Mouse (Mus musculus): ENCODE measurements around the gene Klhl41. TPM values are rescaled to one million over a fixed set of nuclear protein-coding genes. Genes with fewer than 3 reads are reported as not detected.

Klhl41 gene
- total and polyA plus RNA-seq, 2 experiments from 2014 or later, result 0.10 TPM

GRCm38 (mm10) chr2:69712981-69713625 is 43.2 kb downstream of the Klhl41 start, which contains the start of gene Fastkd1:
Gene Fastkd1 (minus strand): TSS chr2:69713516.
- H3K27ac ChIP-seq (ENCODE audit: low read depth, low read length), result 0 out of 2 replicates have a peak within 1 kb of the TSS, but pooled peaks have one; percentile 21
- H3K27me3 ChIP-seq (ENCODE audit: insufficient read depth, low read length), result no peaks in the 10 kb centered on the region
- ATAC-seq (peak; percentile 100), DNase-seq (peak; percentile 88)
- 0 out of 2 replicates have a peak, but pooled peaks cover 5% of the 10 kb centered on the region for H3K4me1 ChIP-seq (ENCODE audit: insufficient read depth)
- no peak for TF ChIP-seq CTCF (IDR thresholded peaks at IDR 0.05; ENCODE audit: low read depth)
- H3K9me3 ChIP-seq (ENCODE audit: low read length), result no peaks in the 10 kb centered on the region
- H3K36me3 ChIP-seq (ENCODE audit: insufficient read depth), result no peaks in the 10 kb centered on the region
- WGBS, result 1% methylated on average over 39 of the region's 39 CpGs
- peak within 1 kb of the TSS; percentile 88 for H3K4me3 ChIP-seq (ENCODE audit: low read depth, low read length)
- peak within 1 kb of the TSS; percentile 84 for H3K4me2 ChIP-seq (ENCODE audit: low read depth)
- peak within 1 kb of the TSS; percentile 61 for H3K9ac ChIP-seq

- no peak; the same call in 1 of the 2 replicates for ATAC-seq
- no peaks in the 10 kb centered on the region for H3K27me3 ChIP-seq (ENCODE audit: insufficient read depth, low read length)
- H3K4me2 ChIP-seq (ENCODE audit: low read depth), result peak overlapping the region; percentile 84
- H3K4me3 ChIP-seq (ENCODE audit: low read depth, low read length), result peak overlapping the region; percentile 88
- no peak for TF ChIP-seq CTCF (IDR thresholded peaks at IDR 0.05; ENCODE audit: low read depth)
- H3K9ac ChIP-seq, result no peak overlapping the region
- DNase-seq, result no peak
- H3K9me3 ChIP-seq (ENCODE audit: low read length), result no peaks in the 10 kb centered on the region
- H3K36me3 ChIP-seq (ENCODE audit: insufficient read depth), result no peaks in the 10 kb centered on the region
- 31% methylated on average over 4 of the region's 4 CpGs for WGBS
- 0 out of 2 replicates have a peak, but pooled peaks cover 5% of the 10 kb centered on the region for H3K4me1 ChIP-seq (ENCODE audit: insufficient read depth)
- no peak overlapping the region for H3K27ac ChIP-seq (ENCODE audit: low read depth, low read length)
These were observed 43.7 kb downstream of the Klhl41 start for GRCm38 (mm10) chr2:69713626-69714014.

GRCm38 (mm10) chr2:69714126-69714525 is 44.2 kb downstream of the Klhl41 start:
- Histone ChIP-seq H3K27ac (ENCODE audit: low read depth, low read length) (no peak overlapping the region), H3K27me3 (ENCODE audit: insufficient read depth, low read length) (no peaks in the 10 kb centered on the region), H3K9ac (no peak overlapping the region), H3K36me3 (ENCODE audit: insufficient read depth) (no peaks in the 10 kb centered on the region), H3K9me3 (ENCODE audit: low read length) (no peaks in the 10 kb centered on the region), H3K4me1 (ENCODE audit: insufficient read depth) (0 out of 2 replicates have a peak, but pooled peaks cover 5% of the 10 kb centered on the region), H3K4me3 (ENCODE audit: low read depth, low read length) (no peak overlapping the region), H3K4me2 (ENCODE audit: low read depth) (no peak overlapping the region)
- ATAC-seq (no peak), DNase-seq (no peak)
- 80% methylated on average over 5 of the region's 5 CpGs for WGBS
- no peak for TF ChIP-seq CTCF (IDR thresholded peaks at IDR 0.05; ENCODE audit: low read depth)

GRCm38 (mm10) chr2:69716483-69716882 is 46.6 kb downstream of the Klhl41 start:
- no peak overlapping the region for H3K4me3 ChIP-seq (ENCODE audit: low read depth, low read length)
- no peaks in the 10 kb centered on the region for H3K36me3 ChIP-seq (ENCODE audit: insufficient read depth)
- WGBS, result 78% methylated on average over 3 of the region's 3 CpGs
- H3K27me3 ChIP-seq (ENCODE audit: insufficient read depth, low read length), result no peaks in the 10 kb centered on the region
- DNase-seq (no peak), ATAC-seq (no peak)
- TF ChIP-seq CTCF (IDR thresholded peaks at IDR 0.05; ENCODE audit: low read depth), result no peak
- H3K9ac ChIP-seq, result no peak overlapping the region
- H3K4me2 ChIP-seq (ENCODE audit: low read depth), result no peak overlapping the region
- 0 out of 2 replicates have a peak, but pooled peaks cover 5% of the 10 kb centered on the region for H3K4me1 ChIP-seq (ENCODE audit: insufficient read depth)
- H3K27ac ChIP-seq (ENCODE audit: low read depth, low read length), result no peak overlapping the region
- no peaks in the 10 kb centered on the region for H3K9me3 ChIP-seq (ENCODE audit: low read length)

- Histone ChIP-seq H3K9me3 (ENCODE audit: low read length) (no peaks in the 10 kb centered on the region), H3K9ac (no peak overlapping the region), H3K27me3 (ENCODE audit: insufficient read depth, low read length) (no peaks in the 10 kb centered on the region), H3K4me2 (ENCODE audit: low read depth) (no peak overlapping the region), H3K27ac (ENCODE audit: low read depth, low read length) (no peak overlapping the region), H3K36me3 (ENCODE audit: insufficient read depth) (no peaks in the 10 kb centered on the region), H3K4me3 (ENCODE audit: low read depth, low read length) (no peak overlapping the region), H3K4me1 (ENCODE audit: insufficient read depth) (peaks cover 3% of the 10 kb centered on the region)
- TF ChIP-seq CTCF (IDR thresholded peaks at IDR 0.05; ENCODE audit: low read depth), result no peak
- 85% methylated on average over 1 of the region's 1 CpGs for WGBS
- ATAC-seq, result no peak
- DNase-seq, result no peak
These were observed 49.2 kb downstream of the Klhl41 start for GRCm38 (mm10) chr2:69719121-69719520.

GRCm38 (mm10) chr2:69722273-69722649 is 52.3 kb downstream of the Klhl41 start, which contains the start of gene Ppig:
Gene Ppig (plus strand): TSS chr2:69722545.
- Histone ChIP-seq H3K27ac (ENCODE audit: low read depth, low read length) (peak within 1 kb of the TSS; percentile 73), H3K27me3 (ENCODE audit: insufficient read depth, low read length) (no peaks in the 10 kb centered on the region), H3K36me3 (ENCODE audit: insufficient read depth) (no peaks in the 10 kb centered on the region), H3K9ac (peak within 1 kb of the TSS; percentile 80), H3K4me2 (ENCODE audit: low read depth) (peak within 1 kb of the TSS; percentile 65), H3K9me3 (ENCODE audit: low read length) (no peaks in the 10 kb centered on the region), H3K4me3 (ENCODE audit: low read depth, low read length) (peak within 1 kb of the TSS; percentile 88), H3K4me1 (ENCODE audit: insufficient read depth) (peaks cover 8% of the 10 kb centered on the region)
- 4% methylated on average over 12 of the region's 12 CpGs for WGBS
- DNase-seq (no peak), ATAC-seq (no peak)
- no peak for TF ChIP-seq CTCF (IDR thresholded peaks at IDR 0.05; ENCODE audit: low read depth)

Data from forebrain, postnatal 0 days (tissue).